Comparison of ENCODE assay signal across 1 mouse cellular context in the genomic region with DNA sequence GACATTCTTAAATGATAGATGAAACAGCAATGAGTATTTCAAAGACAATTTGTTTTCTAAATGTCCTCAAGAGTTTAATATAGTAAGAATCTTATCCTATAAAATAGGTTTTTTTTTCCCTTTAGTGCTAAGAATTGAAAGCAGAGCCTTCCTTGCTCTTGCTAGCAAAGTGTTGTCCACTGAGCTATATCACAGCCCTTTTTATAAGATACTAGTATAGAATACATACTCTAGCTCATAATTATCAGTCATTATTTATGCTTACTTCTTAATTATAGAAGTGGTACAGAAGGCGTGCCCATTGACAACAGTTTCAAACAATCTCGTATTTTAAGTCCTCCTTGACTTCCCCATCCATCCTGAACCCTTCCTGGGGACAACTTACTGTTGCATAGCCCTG.
TF ChIP-seq lines count a peak whose summit lies in the region.

No protein-coding gene starts in this region.

TF ChIP-seq in CH12.LX, 34 proteins besides CTCF, POLR2A, EP300 and RAD21:
- TF ChIP-seq ETS1 (conservative IDR thresholded peaks at IDR 0.05; ENCODE audit: low read depth, low read length) (no peak), ZKSCAN1 (IDR thresholded peaks at IDR 0.05; ENCODE audit: borderline replicate concordance, low read depth, low read length) (no peak), MYC (IDR thresholded peaks at IDR 0.05; ENCODE audit: low read depth, low read length) (no peak), E2F4 (IDR thresholded peaks at IDR 0.05; ENCODE audit: insufficient replicate concordance, low read depth, low read length) (no peak), ZMIZ1 (IDR thresholded peaks at IDR 0.05; ENCODE audit: low read depth, low read length) (no peak), ELF1 (IDR thresholded peaks at IDR 0.05; ENCODE audit: low read depth, low read length) (no peak), ZC3H11A (IDR thresholded peaks at IDR 0.05; ENCODE audit: low read depth, low read length) (no peak), GABPA (IDR thresholded peaks at IDR 0.05; ENCODE audit: insufficient replicate concordance, low read depth, low read length) (no peak), MEF2A (IDR thresholded peaks at IDR 0.05; ENCODE audit: borderline replicate concordance, low read depth, low read length) (no peak), BHLHE40 (IDR thresholded peaks at IDR 0.05; ENCODE audit: low read depth, low read length) (no peak), CHD2 (IDR thresholded peaks at IDR 0.05; ENCODE audit: low read length) (no peak), SIN3A (IDR thresholded peaks at IDR 0.05; ENCODE audit: low read length) (no peak), JUND (conservative IDR thresholded peaks at IDR 0.05; ENCODE audit: low read depth, low read length) (no peak), UBTF (IDR thresholded peaks at IDR 0.05; ENCODE audit: low read depth, low read length) (no peak), USF2 (conservative IDR thresholded peaks at IDR 0.05; ENCODE audit: low read depth, low read length) (no peak), MAZ (IDR thresholded peaks at IDR 0.05; ENCODE audit: low read depth, low read length) (no peak)
